Mouse (Mus musculus) ES-Bruce4 (cell line): ENCODE results near the gene Sh3gl1. TPM values are rescaled to one million over a fixed set of nuclear protein-coding genes. Genes with fewer than 3 reads are reported as not detected.
"Not testable (repeated sequence)": the region's sequence is repeated elsewhere in the genome, so short reads cannot be mapped to it uniquely, and the experiment has no call there.

Experiments
- H3K27ac ChIP-seq: 2 replicates; pipeline ENCODE4 v1.5.1; 2012; ENCODE audit warnings: low read length, inconsistent platforms; ENCODE audit not compliant: insufficient read depth
- H3K27me3 ChIP-seq: 2 replicates; pipeline ENCODE4 v1.6.1; 2012; ENCODE audit warnings: mild to moderate bottlenecking, low read length, inconsistent platforms; ENCODE audit not compliant: control insufficient read depth, poor library complexity, insufficient read depth, severe bottlenecking
- H3K36me3 ChIP-seq: 2 replicates; pipeline ENCODE4 v1.6.1; 2012; ENCODE audit warnings: inconsistent platforms, mild to moderate bottlenecking, low read length, moderate library complexity; ENCODE audit not compliant: control insufficient read depth, poor library complexity, insufficient read depth, severe bottlenecking
- H3K4me1 ChIP-seq: one replicate; pipeline ENCODE4 v1.8.1; 2011; ENCODE audit warnings: low read length; ENCODE audit not compliant: control insufficient read depth, insufficient read depth
- H3K4me3 ChIP-seq: 2 replicates; pipeline ENCODE4 v1.5.1; 2011; ENCODE audit warnings: low read depth, mild to moderate bottlenecking, low read length
- H3K9ac ChIP-seq: 2 replicates; pipeline ENCODE4 v1.6.1; 2012; ENCODE audit warnings: low read depth, mild to moderate bottlenecking, inconsistent platforms; ENCODE audit not compliant: poor library complexity, severe bottlenecking
- H3K9me3 ChIP-seq: replicated peaks from 2 replicates; pipeline ENCODE4 v1.6.1; 2012; ENCODE audit warnings: mild to moderate bottlenecking, low read length, inconsistent platforms; ENCODE audit not compliant: control insufficient read depth, poor library complexity, insufficient read depth, severe bottlenecking
- CTCF ChIP-seq: IDR thresholded peaks from one replicate; pipeline ENCODE4 v1.8.1; 2011; ENCODE audit warnings: low read depth, low read length
- EP300 ChIP-seq: IDR thresholded peaks from 2 replicates; pipeline ENCODE4 v1.6.1; 2011; ENCODE audit warnings: low read depth, low read length; ENCODE audit not compliant: insufficient read depth
- POLR2A ChIP-seq: IDR thresholded peaks from one replicate; pipeline ENCODE4 v1.8.1; 2011; ENCODE audit warnings: low read length; ENCODE audit not compliant: insufficient read depth
- polyA plus RNA-seq: library from polyadenylated mRNA; stranded (reverse); fragments of >200 nt; gene quantifications from 2 replicates; pipeline ENCODE4 v1.2.4, GENCODE M21; 2011; ENCODE audit warnings: low read depth; ENCODE audit not compliant: missing spikeins, insufficient read depth, insufficient read length

The Sh3gl1 gene
- 52.3 and 57.0 TPM in 2 replicates for polyA plus RNA-seq

DNA sequence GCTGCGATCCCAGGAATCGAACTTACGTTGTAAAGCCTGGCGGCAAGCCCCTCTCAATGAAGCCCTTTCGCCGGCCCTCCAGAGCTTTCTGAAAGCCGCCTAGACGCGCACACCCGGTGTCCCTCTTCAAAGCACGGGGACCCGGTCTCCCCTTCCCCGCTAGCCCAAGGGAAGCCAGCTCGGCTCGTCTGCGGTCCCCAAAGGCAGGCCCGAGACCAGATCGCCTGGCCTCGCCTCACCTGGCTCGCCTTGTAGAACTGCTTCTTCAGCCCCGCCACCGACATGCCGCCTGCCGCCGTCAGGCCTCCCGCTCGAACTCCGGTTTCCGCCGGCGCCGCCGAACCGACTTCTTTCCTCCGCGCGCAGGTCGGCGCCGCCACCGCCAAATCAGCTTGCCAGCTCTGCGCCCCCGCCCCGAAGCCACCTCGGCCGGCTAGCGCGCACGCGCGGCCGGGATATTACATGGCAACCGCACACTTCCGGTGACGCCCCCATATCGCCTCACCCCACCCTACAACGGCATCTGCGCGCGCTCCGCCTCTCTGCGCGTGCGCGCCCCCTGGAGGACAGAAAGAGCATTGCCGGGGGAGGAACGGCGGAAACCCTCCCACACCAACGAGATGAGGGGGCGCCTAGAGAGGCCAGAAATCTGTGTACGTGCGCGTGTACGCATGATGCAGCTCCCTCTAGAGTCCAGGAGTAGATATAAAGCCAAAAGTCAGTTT is at the start of gene Sh3gl1:
Sh3gl1 (minus strand) TSS at position 460 of the 725 bp plus-strand sequence.
- Histone ChIP-seq H3K27me3 (no peaks in the 10 kb centered on the region), H3K9ac (peak within 1 kb of the TSS; percentile 94), H3K4me1 (peaks cover 2% of the 10 kb centered on the region), H3K27ac (peak within 1 kb of the TSS; percentile 16), H3K36me3 (peaks cover 7% of the 10 kb centered on the region; the same call in 1 of the 2 replicates), H3K4me3 (peak within 1 kb of the TSS; percentile 83), H3K9me3 (no peaks in the 10 kb centered on the region)
- peak; percentile 75; the same call in 1 of the 2 replicates for TF ChIP-seq EP300
- TF ChIP-seq POLR2A = peak; percentile 37
- peak; percentile 99 for TF ChIP-seq CTCF

DNA sequence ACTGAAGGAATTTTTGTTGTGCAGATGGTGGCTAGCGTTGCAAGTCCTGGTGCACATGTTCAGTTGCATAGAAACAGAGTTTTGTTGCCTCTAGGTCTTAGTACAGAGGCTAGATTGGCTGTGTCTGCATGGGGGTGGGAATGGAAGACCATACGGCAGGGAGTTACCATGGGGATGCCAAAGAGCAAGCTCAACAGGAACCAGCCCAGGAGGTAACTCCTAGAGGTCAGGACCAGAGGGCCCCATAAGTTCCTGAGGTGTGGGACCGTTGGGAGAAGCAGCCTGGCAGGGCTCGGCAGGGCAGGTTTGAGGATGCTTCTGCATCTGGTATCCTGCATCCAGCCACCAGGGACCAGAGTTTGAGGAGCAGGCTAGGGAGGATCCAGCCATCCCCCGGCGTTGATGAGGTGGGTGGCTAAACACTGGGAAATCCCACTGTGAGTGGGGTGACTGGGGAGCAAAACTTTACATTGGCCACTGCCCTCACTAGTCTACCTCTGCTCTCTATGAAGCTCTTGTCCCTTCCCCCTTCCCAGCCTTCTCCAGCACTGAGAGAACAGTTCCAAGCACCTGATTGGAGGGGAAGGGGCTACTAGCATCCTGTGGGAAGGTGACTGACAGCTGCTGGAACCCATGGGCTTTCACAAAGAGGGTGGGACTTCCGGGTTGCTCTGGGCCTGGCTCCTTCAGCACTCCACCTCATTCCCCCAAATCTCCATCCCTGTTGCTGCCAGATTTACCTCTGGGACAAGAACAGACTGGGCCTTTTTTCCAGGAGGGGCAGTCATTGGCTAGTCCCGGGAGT is 44.5 kb upstream of the Sh3gl1 start:
- H3K27ac ChIP-seq = peak overlapping the region; percentile 5; the same call in 1 of the 2 replicates
- peak overlapping the region; percentile 83 for H3K9ac ChIP-seq
- no peaks in the 10 kb centered on the region for H3K4me1 ChIP-seq
- peaks cover 21% of the 10 kb centered on the region for H3K36me3 ChIP-seq
- no peaks in the 10 kb centered on the region for H3K9me3 ChIP-seq
- H3K27me3 ChIP-seq = no peaks in the 10 kb centered on the region
- peak overlapping the region; percentile 87 for H3K4me3 ChIP-seq
- TF ChIP-seq EP300 (no peak), POLR2A (peak; percentile 46), CTCF (no peak)

DNA sequence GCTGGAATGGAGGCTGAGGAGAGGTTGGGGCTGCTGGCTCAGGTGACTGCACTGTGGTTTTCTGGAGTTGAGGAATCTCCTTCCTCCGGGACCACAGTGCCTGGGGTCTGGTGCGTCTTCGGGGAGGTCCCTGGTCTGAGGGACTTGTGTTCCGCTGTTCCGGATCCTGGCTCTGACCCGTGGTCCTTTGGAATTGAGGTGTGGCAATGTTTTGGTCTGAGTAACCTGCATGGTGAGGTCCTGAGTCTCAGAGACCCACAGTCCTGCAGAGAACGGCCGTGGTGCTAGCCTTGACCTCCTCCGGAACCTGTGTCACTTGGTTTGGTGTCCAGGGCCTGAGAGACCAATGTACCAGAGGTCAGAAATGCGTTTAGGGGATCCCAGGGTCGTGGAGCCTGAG is 43.5 kb upstream of the Sh3gl1 start:
- no peaks in the 10 kb centered on the region for H3K4me1 ChIP-seq
- peaks cover 19% of the 10 kb centered on the region for H3K36me3 ChIP-seq
- peak overlapping the region; percentile 87 for H3K4me3 ChIP-seq
- TF ChIP-seq POLR2A (no peak), CTCF (no peak), EP300 (no peak)
- H3K27ac ChIP-seq = no peak overlapping the region
- H3K9ac ChIP-seq = peak overlapping the region; percentile 83
- no peaks in the 10 kb centered on the region for H3K27me3 ChIP-seq
- no peaks in the 10 kb centered on the region for H3K9me3 ChIP-seq

DNA sequence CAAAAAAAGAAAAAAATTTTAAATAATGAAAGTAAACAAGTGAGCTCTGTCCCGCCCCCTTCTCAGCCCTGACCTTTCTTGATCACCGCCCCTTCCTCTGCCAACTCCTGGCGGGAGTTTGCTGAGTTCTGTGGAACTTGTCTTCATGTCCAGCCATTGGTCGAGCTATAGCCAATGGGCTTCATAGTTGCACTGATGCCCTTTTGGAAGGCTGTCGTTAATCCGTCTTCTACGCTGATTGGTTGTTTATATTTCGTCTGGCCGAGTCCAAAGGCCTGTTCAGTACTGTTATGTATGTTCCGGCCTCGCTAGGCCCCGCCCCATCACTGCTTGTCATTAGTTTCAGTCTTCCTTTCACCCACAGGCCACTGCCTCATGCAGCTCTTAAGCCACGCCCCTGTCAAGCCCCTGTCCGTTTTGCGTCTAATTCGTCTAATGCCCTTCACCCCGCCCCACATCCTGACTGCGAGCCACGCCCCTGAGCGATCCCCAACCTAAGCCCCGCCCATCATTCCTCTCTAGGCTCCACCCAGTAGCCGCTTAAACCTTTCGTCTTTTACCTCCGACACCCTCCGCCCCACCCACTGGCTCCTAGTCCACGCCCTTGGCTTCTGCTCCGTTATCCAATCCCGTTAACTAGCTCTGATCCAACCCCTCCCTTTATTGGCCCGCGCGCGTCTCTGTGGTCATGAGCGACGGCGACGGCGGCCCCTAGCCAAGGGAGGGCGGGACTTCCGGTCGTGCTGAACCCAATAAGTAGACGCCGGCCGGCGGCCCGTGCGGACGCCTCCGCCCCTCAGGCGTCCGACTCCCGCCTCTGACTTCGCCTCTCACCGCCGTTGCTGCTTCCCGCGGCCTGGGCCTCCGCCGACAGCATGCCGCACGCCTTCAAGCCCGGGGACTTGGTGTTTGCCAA is 42.7 kb upstream of the Sh3gl1 start, which contains the start of gene Hdgfl2:
Hdgfl2 (plus strand) TSS at position 755 of the 916 bp plus-strand sequence.
- Histone ChIP-seq H3K9me3 (no peaks in the 10 kb centered on the region), H3K27ac (no peak within 1 kb of the TSS), H3K4me1 (no peaks in the 10 kb centered on the region), H3K27me3 (no peaks in the 10 kb centered on the region), H3K9ac (peak within 1 kb of the TSS; percentile 83), H3K4me3 (peak within 1 kb of the TSS; percentile 87), H3K36me3 (peaks cover 16% of the 10 kb centered on the region)
- TF ChIP-seq EP300 = no peak
- peak; percentile 97 for TF ChIP-seq POLR2A

DNA sequence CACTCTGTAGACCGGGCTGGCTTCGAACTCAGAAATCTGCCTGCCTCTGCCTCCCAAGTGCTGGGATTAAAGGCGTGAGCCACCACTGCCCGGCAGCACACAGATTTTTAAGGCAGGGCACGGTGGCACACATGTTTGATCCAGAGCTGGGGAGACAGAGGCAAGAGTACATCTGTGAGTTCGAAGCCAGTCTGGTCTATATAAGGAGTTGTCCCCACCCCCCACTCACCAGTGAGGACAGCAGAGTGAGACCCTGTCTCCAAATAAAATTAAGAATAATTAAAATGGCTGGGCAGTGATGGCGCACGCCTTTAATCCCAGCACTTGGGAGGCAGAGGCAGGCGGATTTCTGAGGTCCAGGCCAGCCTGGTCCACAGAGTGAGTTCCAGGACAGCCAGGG is 41.9 kb upstream of the Sh3gl1 start:
- not testable (repeated sequence) for H3K4me1 ChIP-seq, H3K27ac ChIP-seq

More for the DNA sequence above, 41.9 kb upstream of the Sh3gl1 start:
- not testable (repeated sequence) for H3K36me3 ChIP-seq, H3K9me3 ChIP-seq, H3K27me3 ChIP-seq
- peak overlapping the region; percentile 52 for H3K4me3 ChIP-seq
- H3K9ac ChIP-seq = peak overlapping the region; percentile 51; the same call in 1 of the 2 replicates
